Mouse (Mus musculus) C2C12 (cell line): ENCODE measurements around the gene Gemin5.

Experiments
- CEBPB ChIP-seq: IDR thresholded peaks from one replicate; pipeline ENCODE4 v1.6.1; 2011; ENCODE audit warnings: low read depth, mild to moderate bottlenecking, control low read depth, moderate library complexity
- CTCF ChIP-seq: IDR thresholded peaks from one replicate; pipeline ENCODE4 v1.5.1; 2011; ENCODE audit not compliant: control insufficient read depth, insufficient read depth, insufficient read length
- FOSL1 ChIP-seq: IDR thresholded peaks from one replicate; pipeline ENCODE4 v1.8.0; 2011; ENCODE audit warnings: mild to moderate bottlenecking, low read length; ENCODE audit not compliant: poor library complexity, insufficient read depth, severe bottlenecking
- MAX ChIP-seq: IDR thresholded peaks from one replicate; pipeline ENCODE4 v1.6.1; 2011; ENCODE audit warnings: mild to moderate bottlenecking, control low read depth
- MYOD1 ChIP-seq: IDR thresholded peaks from one replicate; pipeline ENCODE4 v1.6.1; 2011; ENCODE audit warnings: low read depth; ENCODE audit not compliant: control insufficient read depth, insufficient read length
- MYOG ChIP-seq: IDR thresholded peaks from one replicate; pipeline ENCODE4 v1.6.1; 2011; ENCODE audit not compliant: control insufficient read depth, insufficient read length; ENCODE audit errors: extremely low read depth
- USF1 ChIP-seq: IDR thresholded peaks from one replicate; pipeline ENCODE4 v1.6.1; 2011; ENCODE audit warnings: low read depth, mild to moderate bottlenecking, control low read depth, moderate library complexity

- TF ChIP-seq CTCF (no peak), USF1 (no peak), CEBPB (no peak), MYOG (no peak), MAX (no peak), MYOD1 (no peak), FOSL1 (no peak)
These were observed 42.8 kb upstream of the Gemin5 start for GRCm38 (mm10) chr11:58211062-58211681.
